Mouse (Mus musculus) testis, postnatal 14 days (tissue): ENCODE results near the gene Rab40b.
A peak's percentile ranks its signal among the peaks of the same experiment; 100 is the strongest.

Source experiments
- DNase-seq: peaks from one replicate; pipeline ENCODE4 v3.0.0; 2021; ENCODE audit warnings: low spot score

The Rab40b gene

GRCm38 (mm10) chr11:121387750-121388553 is at the start of gene Rab40b:
Rab40b (minus strand) TSS chr11:121388251.
- peak; percentile 88 for DNase-seq

GRCm38 (mm10) chr11:121437236-121437635 is 49.2 kb upstream of the Rab40b start:
- DNase-seq: no peak

- DNase-seq: peak; percentile 64
Measured at GRCm38 (mm10) chr11:121434156-121435155, 46.4 kb upstream of the Rab40b start, which contains the start of gene Fn3k. Fn3k (plus strand) TSS chr11:121434913.

- DNase-seq: no peak
Measured at GRCm38 (mm10) chr11:121433397-121433796, 45.3 kb upstream of the Rab40b start.

- DNase-seq: no peak
Measured at GRCm38 (mm10) chr11:121421553-121422173, 33.6 kb upstream of the Rab40b start.

- peak; percentile 98 for DNase-seq
Measured at GRCm38 (mm10) chr11:121420830-121421552, 32.9 kb upstream of the Rab40b start, which contains the start of gene Fn3krp. Fn3krp (plus strand) TSS chr11:121421401.

- DNase-seq: no peak
Measured at GRCm38 (mm10) chr11:121420379-121420778, 32.3 kb upstream of the Rab40b start.

- DNase-seq: no peak
Measured at GRCm38 (mm10) chr11:121418932-121419331, 30.9 kb upstream of the Rab40b start.

GRCm38 (mm10) chr11:121417971-121418370 is 29.9 kb upstream of the Rab40b start:
- DNase-seq: no peak

GRCm38 (mm10) chr11:121415351-121415750 is 27.3 kb upstream of the Rab40b start:
- no peak for DNase-seq

GRCm38 (mm10) chr11:121414762-121415161 is 26.7 kb upstream of the Rab40b start:
- DNase-seq: no peak

- no peak for DNase-seq
Measured at GRCm38 (mm10) chr11:121407366-121408155, 19.5 kb upstream of the Rab40b start.

GRCm38 (mm10) chr11:121392405-121392804 is 4.4 kb upstream of the Rab40b start:
- DNase-seq: no peak

- DNase-seq: no peak
Measured at GRCm38 (mm10) chr11:121390793-121391192, 2.7 kb upstream of the Rab40b start.

GRCm38 (mm10) chr11:121388554-121388945 is 499 bp upstream of the Rab40b start:
- DNase-seq: no peak

- no peak for DNase-seq
Measured at GRCm38 (mm10) chr11:121380294-121380693, 7.8 kb downstream of the Rab40b start.

GRCm38 (mm10) chr11:121378644-121379043 is 9.4 kb downstream of the Rab40b start:
- no peak for DNase-seq

GRCm38 (mm10) chr11:121373305-121373704 is 14.7 kb downstream of the Rab40b start:
- no peak for DNase-seq

GRCm38 (mm10) chr11:121370337-121370994 is 17.6 kb downstream of the Rab40b start:
- no peak for DNase-seq

GRCm38 (mm10) chr11:121369622-121370021 is 18.4 kb downstream of the Rab40b start:
- no peak for DNase-seq
